Mouse (Mus musculus): ENCODE measurements at regions not wholly inside any gene's neighbourhood (a gene's known extent, or its start where the extent isn't known, plus 50 kb on each side); places are given as distances from the start of the nearest gene placed in this dataset.

DNA sequence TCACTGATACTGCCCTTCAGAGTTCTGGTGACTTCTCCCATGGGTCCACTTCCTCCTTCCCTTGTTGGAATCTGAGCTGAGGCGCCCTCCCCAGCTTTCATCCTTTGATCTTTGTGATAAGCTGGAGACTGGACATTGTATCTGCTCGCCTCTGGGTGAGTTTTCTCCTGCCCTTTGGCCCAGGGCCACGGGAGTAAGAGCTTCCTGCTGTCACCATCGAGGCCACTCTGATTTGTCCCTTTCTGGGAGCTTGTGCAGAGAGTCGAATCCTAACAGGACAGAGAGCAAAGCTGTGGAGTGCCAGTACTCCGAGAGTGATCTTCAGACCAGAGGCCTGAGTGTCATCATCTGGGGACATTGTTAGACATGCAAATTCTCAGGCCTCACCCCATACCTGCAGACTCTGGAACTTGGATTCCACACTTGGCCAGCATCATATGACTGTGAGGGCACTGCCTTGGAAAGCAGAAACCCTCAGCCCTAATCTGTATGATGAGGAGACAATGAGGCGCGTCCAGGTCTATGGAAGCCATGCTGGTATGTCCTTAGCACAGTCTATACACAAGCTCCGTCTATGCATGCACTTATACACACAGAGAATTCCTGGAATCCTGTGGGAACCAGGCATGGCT, 81.5 kb downstream of the Vegfa start:
- H3K36me3 ChIP-seq (replicated peaks in 1 of 2; ENCODE audit: control insufficient read depth in 1 of 2, insufficient read depth in 1 of 2, low read length in 1 of 2) = no peaks in the 10 kb centered on the region
- DNase-seq (ENCODE audit: extremely low read depth) = no peak
- TF ChIP-seq MXI1 (IDR thresholded peaks at IDR 0.05; ENCODE audit: low read depth, low read length) = no peak
- no peak for TF ChIP-seq NELFE (IDR thresholded peaks at IDR 0.05; ENCODE audit: low read depth, low read length)
- no peak for TF ChIP-seq RCOR1 (conservative IDR thresholded peaks at IDR 0.05; ENCODE audit: low read depth, low read length)
- TF ChIP-seq USF1 (IDR thresholded peaks at IDR 0.05; ENCODE audit: low read depth, low read length) = no peak
- no peak for TF ChIP-seq CHD2 (IDR thresholded peaks at IDR 0.05; ENCODE audit: low read length)
- no peak for TF ChIP-seq PAX5 (IDR thresholded peaks at IDR 0.05; ENCODE audit: low read length)
- TF ChIP-seq POLR2A (IDR thresholded peaks at IDR 0.05; ENCODE audit: low read depth, low read length) = no peak
- no peak for TF ChIP-seq ZKSCAN1 (IDR thresholded peaks at IDR 0.05; ENCODE audit: borderline replicate concordance, low read depth, low read length)
- H3K4me1 ChIP-seq (ENCODE audit: control insufficient read depth in 1 of 2, insufficient read depth in 2 of 2) = peaks cover 4 to 11% of the 10 kb centered on the region in 2 experiments; a peak in 3 of 4 replicates
- dilution Hi-C loops (cut with MboI; ENCODE audit: extremely low pct_ligation_motif_present, extremely low pct_unique_long_range_greater_than_20kb, low sequenced_read_pairs) = no loop called here
- no peak overlapping the region for H3K27ac ChIP-seq (ENCODE audit: insufficient read depth, low read depth)
- no peak overlapping the region for H3K9ac ChIP-seq (ENCODE audit: insufficient read depth, low read depth)
- no peak overlapping the region for H3K4me2 ChIP-seq (ENCODE audit: insufficient read depth, low read depth, poor library complexity, severe bottlenecking)
- no peaks in the 10 kb centered on the region for H3K79me2 ChIP-seq (replicated peaks; ENCODE audit: control insufficient read depth, extremely low read depth, insufficient read depth, poor library complexity, severe bottlenecking)
- no peak overlapping the region for H3K4me3 ChIP-seq (replicated peaks in 1 of 3; ENCODE audit: low read depth in 2 of 3, low read length in 2 of 3, poor library complexity in 1 of 3)
- H3K27me3 ChIP-seq (replicated peaks) = peaks cover 79% of the 10 kb centered on the region
- H3K9me3 ChIP-seq (replicated peaks; ENCODE audit: low read length) = peaks cover 44% of the 10 kb centered on the region
- in situ Hi-C loops (cut with MboI; ENCODE audit: low pct_ligation_motif_present, low pct_unique_long_range_greater_than_20kb, low sequenced_read_pairs) = no loop called here

DNA sequence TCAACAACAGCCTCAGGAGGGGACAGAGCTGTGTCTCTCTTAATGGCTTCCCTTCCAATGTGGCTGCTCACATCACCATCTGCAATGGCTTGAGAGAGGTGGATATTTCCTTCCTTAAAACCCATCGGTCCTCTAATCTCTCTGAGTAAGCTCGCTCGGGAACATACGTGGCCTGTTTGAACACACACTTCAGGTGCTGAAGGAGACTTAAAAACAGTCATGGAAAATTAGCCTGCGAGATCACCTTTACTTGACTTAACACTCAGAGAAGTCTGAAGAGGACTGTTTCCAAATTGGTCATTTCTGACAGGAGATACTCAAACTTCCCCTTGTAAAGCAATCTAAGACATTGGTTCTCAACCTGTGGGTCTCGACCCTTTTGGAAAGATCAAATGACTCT, 83.0 kb downstream of the Vegfa start:
- in situ Hi-C loops (cut with MboI; ENCODE audit: low pct_ligation_motif_present, low pct_unique_long_range_greater_than_20kb, low sequenced_read_pairs) (no loop called here), dilution Hi-C loops (cut with MboI; ENCODE audit: extremely low pct_ligation_motif_present, extremely low pct_unique_long_range_greater_than_20kb, low sequenced_read_pairs) (no loop called here)
- Histone ChIP-seq H3K9me3 (replicated peaks; ENCODE audit: low read length) (peaks cover 44% of the 10 kb centered on the region), H3K79me2 (replicated peaks; ENCODE audit: control insufficient read depth, extremely low read depth, insufficient read depth, poor library complexity, severe bottlenecking) (no peaks in the 10 kb centered on the region), H3K27ac (ENCODE audit: insufficient read depth, low read depth) (no peak overlapping the region), H3K4me2 (ENCODE audit: insufficient read depth, low read depth, poor library complexity, severe bottlenecking) (no peak overlapping the region), H3K9ac (ENCODE audit: insufficient read depth, low read depth) (no peak overlapping the region), H3K36me3 (replicated peaks in 1 of 2; ENCODE audit: control insufficient read depth in 1 of 2, insufficient read depth in 1 of 2, low read length in 1 of 2) (no peaks in the 10 kb centered on the region), H3K27me3 (replicated peaks) (peaks cover 83% of the 10 kb centered on the region), H3K4me3 (replicated peaks in 1 of 3; ENCODE audit: low read depth in 2 of 3, low read length in 2 of 3, poor library complexity in 1 of 3) (no peak overlapping the region), H3K4me1 (ENCODE audit: control insufficient read depth in 1 of 2, insufficient read depth in 2 of 2) (peaks cover 4 to 11% of the 10 kb centered on the region in 2 experiments; a peak in 3 of 4 replicates)
- DNase-seq (ENCODE audit: extremely low read depth) = no peak
- TF ChIP-seq NRF1 (IDR thresholded peaks at IDR 0.05; ENCODE audit: low read depth, low read length) = no peak
- TF ChIP-seq ZNF384 (IDR thresholded peaks at IDR 0.05; ENCODE audit: low read depth, low read length) = no peak
- no peak for TF ChIP-seq MYC (IDR thresholded peaks at IDR 0.05; ENCODE audit: low read depth, low read length)
- no peak for TF ChIP-seq NELFE (IDR thresholded peaks at IDR 0.05; ENCODE audit: low read depth, low read length)
- no peak for TF ChIP-seq ETS1 (conservative IDR thresholded peaks at IDR 0.05; ENCODE audit: low read depth, low read length)

GRCm38 (mm10) chr17:45948314-45948935, 83.7 kb downstream of the Vegfa start:
- Histone ChIP-seq H3K36me3 (replicated peaks in 1 of 2; ENCODE audit: control insufficient read depth in 1 of 2, insufficient read depth in 1 of 2, low read length in 1 of 2) (no peaks in the 10 kb centered on the region), H3K4me2 (ENCODE audit: insufficient read depth, low read depth, poor library complexity, severe bottlenecking) (no peak overlapping the region), H3K79me2 (replicated peaks; ENCODE audit: control insufficient read depth, extremely low read depth, insufficient read depth, poor library complexity, severe bottlenecking) (no peaks in the 10 kb centered on the region), H3K9ac (ENCODE audit: insufficient read depth, low read depth) (no peak overlapping the region), H3K9me3 (replicated peaks; ENCODE audit: low read length) (peaks cover 42% of the 10 kb centered on the region), H3K4me1 (ENCODE audit: control insufficient read depth in 1 of 2, insufficient read depth in 2 of 2) (peaks cover 0 to 4% of the 10 kb centered on the region in 2 experiments; a peak in 2 of 4 replicates), H3K4me3 (replicated peaks in 1 of 3; ENCODE audit: low read depth in 2 of 3, low read length in 2 of 3, poor library complexity in 1 of 3) (no peak overlapping the region), H3K27me3 (replicated peaks) (peaks cover 90% of the 10 kb centered on the region), H3K27ac (ENCODE audit: insufficient read depth, low read depth) (no peak overlapping the region)
- in situ Hi-C loops (cut with MboI; ENCODE audit: low pct_ligation_motif_present, low pct_unique_long_range_greater_than_20kb, low sequenced_read_pairs) = no loop called here
- dilution Hi-C loops (cut with MboI; ENCODE audit: extremely low pct_ligation_motif_present, extremely low pct_unique_long_range_greater_than_20kb, low sequenced_read_pairs) = no loop called here
- DNase-seq (ENCODE audit: extremely low read depth) = no peak
- TF ChIP-seq MEF2A (IDR thresholded peaks at IDR 0.05; ENCODE audit: borderline replicate concordance, low read depth, low read length) = no peak
- no peak for TF ChIP-seq PAX5 (IDR thresholded peaks at IDR 0.05; ENCODE audit: low read length)
- no peak for TF ChIP-seq GABPA (IDR thresholded peaks at IDR 0.05; ENCODE audit: insufficient replicate concordance, low read depth, low read length)
- no peak for TF ChIP-seq RCOR1 (conservative IDR thresholded peaks at IDR 0.05; ENCODE audit: low read depth, low read length)
- no peak for TF ChIP-seq KAT2A (IDR thresholded peaks at IDR 0.05; ENCODE audit: insufficient replicate concordance, low read length)

Measured in CH12.LX (cell line).